Mouse (Mus musculus) ES-Bruce4 (cell line): Measurements from ENCODE around the gene Fyn.

ENCODE experiments used
- CTCF ChIP-seq: IDR thresholded peaks from one replicate; pipeline ENCODE4 v1.8.1; 2011; ENCODE audit warnings: low read depth, low read length
- POLR2A ChIP-seq: IDR thresholded peaks from one replicate; pipeline ENCODE4 v1.8.1; 2011; ENCODE audit warnings: low read length; ENCODE audit not compliant: insufficient read depth

DNA sequence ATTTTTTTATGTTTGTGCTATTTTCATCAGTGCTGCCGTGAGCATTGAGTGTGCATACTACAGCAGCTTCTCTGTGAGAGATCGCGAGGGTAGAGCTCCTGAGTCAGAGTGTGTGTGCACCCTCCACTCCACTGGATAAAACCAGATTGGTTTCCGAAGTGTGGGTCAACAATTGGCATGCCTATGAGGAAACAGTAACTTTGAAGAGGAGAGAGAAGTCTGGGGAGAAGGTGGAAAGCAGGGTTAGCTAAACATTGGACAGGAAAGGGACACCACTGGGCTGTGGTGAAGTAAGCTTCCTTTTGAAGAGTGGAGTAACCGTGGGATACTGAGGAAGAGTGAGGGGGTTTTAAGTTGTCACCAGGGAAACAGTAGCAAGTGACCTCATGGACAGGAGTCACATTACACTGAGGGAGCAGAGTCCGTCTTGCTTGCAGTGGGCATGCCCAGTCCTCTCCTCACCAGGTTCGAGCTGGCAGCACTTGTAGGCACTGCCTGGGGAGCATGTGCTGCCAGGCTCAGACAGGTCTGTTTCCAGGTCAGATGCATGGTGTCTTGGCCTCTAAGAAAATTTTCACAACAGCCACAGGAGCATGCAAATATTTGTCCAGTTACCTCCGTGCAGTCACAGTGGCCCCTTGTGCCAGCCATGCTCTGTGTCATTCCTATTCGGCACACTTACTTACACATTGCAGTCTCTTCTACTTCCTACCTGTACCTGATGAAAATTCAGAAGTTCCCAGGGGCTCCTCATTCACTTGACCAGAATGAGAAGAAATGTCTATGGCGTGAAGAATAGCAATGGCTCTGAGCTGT lies 37.5 kb downstream of the Fyn start:
- TF ChIP-seq CTCF (no peak), POLR2A (no peak)
